Mouse (Mus musculus) large intestine, adult 2 months (tissue): ENCODE measurements around the gene Cd47. TPM values are rescaled to one million over a fixed set of nuclear protein-coding genes. Genes with fewer than 3 reads are reported as not detected.

ENCODE experiments used
- DNase-seq: peaks from one replicate; pipeline ENCODE4 v3.0.0-alpha.2; 2012; ENCODE audit warnings: low read depth, low spot score
- WGBS: fragments of 180-500 bp; shearing (Covaris S2); methylation state at CpG from one replicate; pipeline ENCODE4 v1.1.7; 2018; 5-methylcytosine and 5-hydroxymethylcytosine counted together
- polyA plus RNA-seq: library from polyadenylated mRNA; depleted of rRNA; stranded (reverse); fragments of >200 nt; gene quantifications from 2 replicates; pipeline ENCODE4 v1.2.3, GENCODE M21; 2012; rRNA removed

Gene Cd47
- polyA plus RNA-seq, 1 experiment: 57.3 TPM

- WGBS: 83% methylated on average over 5 of the region's 5 CpGs
- no peak for DNase-seq
Observed at GRCm38 (mm10) chr16:49958900-49959436, 158.6 kb downstream of the Cd47 start.

GRCm38 (mm10) chr16:49962305-49962704, 162.0 kb downstream of the Cd47 start:
- DNase-seq: no peak
- 86% methylated on average over 3 of the region's 3 CpGs for WGBS

DNA sequence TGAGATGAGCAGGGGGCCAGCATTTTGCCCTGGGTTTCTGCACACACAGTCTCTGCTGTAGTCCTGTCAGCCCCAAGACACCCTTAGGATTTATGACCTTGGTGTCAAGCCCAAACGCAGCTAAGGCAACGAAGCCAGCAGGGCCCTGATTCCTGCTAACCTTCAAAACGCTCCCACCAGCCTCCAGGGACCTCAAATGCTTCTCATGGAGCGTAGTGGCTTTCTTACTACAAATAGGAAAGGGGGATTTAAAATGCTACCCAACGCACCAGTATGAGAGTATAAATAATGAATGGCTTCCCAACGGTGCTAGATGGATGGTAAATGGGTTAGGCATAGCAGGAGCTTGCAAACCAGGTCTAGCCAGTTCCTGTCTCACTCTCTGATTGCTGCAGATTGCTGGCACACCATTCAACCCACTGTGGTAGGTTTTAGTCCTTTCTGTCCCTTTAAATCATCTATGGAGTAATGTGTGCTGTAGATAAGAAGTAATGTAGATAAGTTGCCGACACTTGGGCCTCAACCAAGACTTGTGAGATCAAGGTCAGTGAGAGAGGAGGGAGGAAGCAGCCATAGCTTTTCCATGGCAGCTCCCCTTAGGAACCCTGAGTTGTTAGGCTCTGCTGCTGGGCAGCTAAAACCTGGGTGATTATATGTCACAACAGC, 164.1 kb downstream of the Cd47 start:
- 41% methylated on average over 7 of the region's 7 CpGs for WGBS
- DNase-seq: no peak

Other genes with a start within 250 kb of the Cd47 start
- gene Ift57, start 101.3 kb upstream of the Cd47 start, polyA plus RNA-seq: 0.84 and 0.97 TPM in 2 replicates